Mouse (Mus musculus) kidney, postnatal 0 days (tissue): ENCODE measurements around the gene Pde2a. TPM values are rescaled to one million over a fixed set of nuclear protein-coding genes. Genes with fewer than 3 reads are reported as not detected.

Experiments
- ATAC-seq: fragments of 200-750 bp; cut with Nextera tagmentation; replicated peaks from 2 replicates; pipeline ENCODE4 v1.8.0; 2017; ENCODE audit warnings: low read depth, moderate number of reproducible peaks, moderate TSS enrichment, moderate library complexity; ENCODE audit not compliant: low FRiP score
- DNase-seq: peaks from one replicate; pipeline ENCODE4 v3.0.0-alpha.2; 2016; ENCODE audit warnings: low spot score
- H3K27ac ChIP-seq: fragments of 300-500 bp; sonication (generic); 2 replicates; pipeline ENCODE4 v1.5.1; 2014; ENCODE audit warnings: mild to moderate bottlenecking
- H3K27me3 ChIP-seq: fragments of 300-500 bp; sonication (generic); 2 replicates; pipeline ENCODE4 v1.6.1; 2014; ENCODE audit warnings: low read length, mixed read lengths; ENCODE audit not compliant: insufficient read depth
- H3K36me3 ChIP-seq: fragments of 300-500 bp; sonication (generic); 2 replicates; pipeline ENCODE4 v1.6.1; 2014; ENCODE audit warnings: low read length, mixed read lengths; ENCODE audit not compliant: insufficient read depth
- H3K4me1 ChIP-seq: fragments of 300-500 bp; sonication (generic); replicated peaks from 2 replicates; pipeline ENCODE4 v1.6.1; 2014; ENCODE audit warnings: antibody characterized with exemption, low read length, mixed read lengths; ENCODE audit not compliant: insufficient read depth
- H3K4me2 ChIP-seq: fragments of 300-500 bp; sonication (generic); 2 replicates; pipeline ENCODE4 v1.6.1; 2014; ENCODE audit warnings: mild to moderate bottlenecking, low read length, moderate library complexity, mixed read lengths
- H3K4me3 ChIP-seq: fragments of 300-500 bp; sonication (generic); replicated peaks from 2 replicates; pipeline ENCODE4 v1.5.1; 2014; ENCODE audit warnings: low read depth, low read length
- H3K9ac ChIP-seq: fragments of 300-500 bp; sonication (generic); 2 replicates; pipeline ENCODE4 v1.6.1; 2014; ENCODE audit warnings: low read depth, low read length
- H3K9me3 ChIP-seq: fragments of 300-500 bp; sonication (generic); replicated peaks from 2 replicates; pipeline ENCODE4 v1.6.1; 2016; ENCODE audit warnings: low read length, inconsistent platforms, mixed read lengths
- CTCF ChIP-seq: IDR thresholded peaks from 2 replicates; pipeline ENCODE4 v1.5.1; 2016; ENCODE audit warnings: antibody characterized with exemption, low read depth, mild to moderate bottlenecking, moderate library complexity
- WGBS: fragments of 180-500 bp; shearing (Covaris S2); extraction: QIAGEN DNeasy Blood & Tissue Kit; methylation state at CpG from one replicate; pipeline ENCODE4 v1.1.7; 2014; 5-methylcytosine and 5-hydroxymethylcytosine counted together
- polyA plus RNA-seq: library from polyadenylated mRNA; unstranded; fragments of >200 nt; fragmentation: Nextera tagmentation; extraction: Ambion mirVana; gene quantifications from 2 replicates; pipeline ENCODE4 v1.2.1, GENCODE M21; 2015

Gene Pde2a
- polyA plus RNA-seq, 1 experiment from 2014 or later = 21.0 TPM

DNA sequence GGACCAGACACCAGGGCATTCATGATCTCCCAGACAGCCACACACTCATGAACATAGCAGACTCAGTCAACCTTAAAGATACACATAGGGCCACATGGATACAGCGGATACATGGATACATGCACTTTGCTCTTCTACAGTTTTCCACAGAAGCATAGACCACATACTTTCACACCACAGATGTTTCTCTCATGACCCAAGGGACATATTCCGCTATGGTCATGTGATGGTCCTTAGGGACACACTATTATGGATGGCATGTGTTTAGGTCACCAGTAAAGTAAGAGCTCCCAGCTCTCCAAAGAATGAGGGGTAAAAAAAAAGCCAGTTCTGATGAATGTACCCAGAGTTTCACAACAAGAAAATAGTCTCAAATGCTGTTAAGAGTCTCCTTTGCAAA is 49.9 kb downstream of the Pde2a start:
- 90% methylated on average over 2 of the region's 2 CpGs for WGBS
- H3K27ac ChIP-seq = no peak overlapping the region

DNA sequence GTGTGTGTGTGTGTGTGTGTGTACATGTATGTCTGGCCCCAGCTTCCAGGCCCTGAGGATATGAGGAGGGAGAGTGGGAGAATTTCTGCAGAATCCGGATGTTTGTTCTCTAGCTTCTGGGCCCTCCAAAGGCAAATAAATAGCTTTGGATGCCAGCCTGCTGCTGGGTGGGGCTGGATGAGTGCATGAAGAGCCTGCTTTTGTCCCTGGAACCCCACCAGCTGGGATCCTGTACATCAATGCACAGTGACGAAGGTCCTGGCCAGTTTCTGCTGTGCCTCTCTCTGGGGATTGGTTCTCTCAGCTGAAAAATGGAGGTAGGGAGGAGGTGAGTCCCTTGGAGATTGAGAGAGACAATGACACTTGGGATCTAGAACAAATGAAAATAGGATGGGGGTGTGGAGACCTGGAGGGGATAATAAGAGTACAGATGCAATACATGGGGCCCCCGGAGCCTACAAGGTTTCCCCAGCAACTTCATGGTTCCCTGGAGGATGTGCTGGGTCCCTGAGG is 50.5 kb downstream of the Pde2a start:
- Histone ChIP-seq H3K4me1 (no peaks in the 10 kb centered on the region), H3K36me3 (no peaks in the 10 kb centered on the region), H3K9me3 (no peaks in the 10 kb centered on the region), H3K27me3 (no peaks in the 10 kb centered on the region), H3K4me3 (no peak overlapping the region), H3K27ac (no peak overlapping the region), H3K4me2 (no peak overlapping the region), H3K9ac (no peak overlapping the region)
- DNase-seq = no peak
- 75% methylated on average over 3 of the region's 3 CpGs for WGBS
- no peak for TF ChIP-seq CTCF
- no peak for ATAC-seq

More for the DNA sequence above, 49.9 kb downstream of the Pde2a start:
- DNase-seq (no peak), ATAC-seq (no peak)
- no peak overlapping the region for H3K4me3 ChIP-seq
- TF ChIP-seq CTCF = no peak
- H3K9ac ChIP-seq = no peak overlapping the region
- H3K4me2 ChIP-seq = no peak overlapping the region
- no peaks in the 10 kb centered on the region for H3K27me3 ChIP-seq
- H3K36me3 ChIP-seq = no peaks in the 10 kb centered on the region
- no peaks in the 10 kb centered on the region for H3K4me1 ChIP-seq
- H3K9me3 ChIP-seq = no peaks in the 10 kb centered on the region

DNA sequence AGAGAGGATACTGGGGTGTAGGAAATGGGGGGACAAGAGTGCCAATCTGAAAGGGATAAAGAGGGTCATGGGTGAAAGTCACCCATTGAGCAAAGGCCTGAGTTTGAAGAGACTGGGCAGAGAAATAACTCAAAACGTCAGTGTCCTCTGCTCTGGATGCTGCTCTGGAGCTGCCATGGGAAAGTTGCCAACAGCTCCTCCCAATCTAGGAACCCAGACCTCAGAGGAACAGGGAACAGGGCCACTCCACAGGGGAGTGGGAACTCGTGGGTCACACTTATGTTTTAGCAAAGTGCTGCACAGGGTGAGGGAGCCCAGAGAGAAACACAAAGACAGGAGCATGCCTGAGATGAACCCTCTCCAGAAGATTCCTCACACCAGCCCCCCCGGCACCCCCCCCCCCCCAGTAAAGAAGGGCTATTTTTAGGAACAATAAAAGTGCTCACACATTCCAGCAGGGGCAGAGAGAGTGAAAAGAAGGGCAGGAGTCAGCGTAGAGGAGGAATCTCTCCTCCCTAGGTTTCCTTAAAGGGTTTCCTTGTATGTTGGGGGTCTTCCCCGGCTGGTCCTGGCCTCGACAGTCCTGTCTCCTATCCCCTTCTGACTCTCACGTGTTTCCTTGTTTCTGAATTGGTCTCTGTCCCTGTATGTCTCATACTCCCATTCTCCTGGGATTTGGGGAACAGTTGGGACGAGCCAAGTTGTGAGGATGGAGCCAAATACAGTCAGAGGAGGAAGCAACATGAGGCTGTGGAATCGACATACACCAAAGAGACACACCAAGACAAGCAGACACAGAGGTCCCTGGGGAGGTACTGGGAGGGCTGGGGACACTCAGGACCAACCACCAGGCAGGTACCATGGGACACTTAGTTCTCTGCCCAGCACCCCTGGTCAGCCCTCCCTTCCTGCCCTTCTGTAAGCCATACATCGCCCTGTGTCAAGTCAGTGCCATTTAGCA is 51.4 kb downstream of the Pde2a start:
- DNase-seq = no peak
- WGBS = 41% methylated on average over 10 of the region's 10 CpGs
- H3K4me3 ChIP-seq = no peak overlapping the region

DNA sequence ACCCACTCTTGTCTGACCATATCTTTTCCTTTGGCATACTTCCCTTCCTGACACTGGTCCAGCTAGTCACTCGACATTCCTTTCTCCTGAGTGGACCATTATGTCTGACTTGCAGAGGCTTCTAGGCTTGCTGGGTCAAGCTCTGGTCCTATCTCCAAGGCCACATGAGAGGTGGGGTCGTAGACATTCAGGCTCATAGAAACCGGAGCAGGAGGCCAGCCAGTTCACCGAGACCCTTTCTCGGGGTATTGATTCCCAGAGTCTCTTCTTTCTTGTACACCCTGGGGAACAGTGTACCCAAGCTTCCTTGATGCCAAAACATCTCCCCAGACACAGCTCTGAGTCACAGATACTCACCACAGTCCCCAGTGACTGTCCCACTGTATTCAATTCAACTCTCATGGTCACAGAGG is 52.9 kb downstream of the Pde2a start:
- Histone ChIP-seq H3K4me3 (no peak overlapping the region), H3K9me3 (no peaks in the 10 kb centered on the region), H3K27me3 (no peaks in the 10 kb centered on the region), H3K9ac (no peak overlapping the region), H3K27ac (no peak overlapping the region), H3K4me1 (no peaks in the 10 kb centered on the region), H3K36me3 (no peaks in the 10 kb centered on the region), H3K4me2 (no peak overlapping the region)
- no peak for DNase-seq
- TF ChIP-seq CTCF = no peak
- ATAC-seq = no peak
- WGBS = 76% methylated on average over 5 of the region's 5 CpGs

More for the DNA sequence above, 51.4 kb downstream of the Pde2a start:
- H3K27ac ChIP-seq = no peak overlapping the region
- TF ChIP-seq CTCF = no peak
- no peaks in the 10 kb centered on the region for H3K36me3 ChIP-seq
- no peaks in the 10 kb centered on the region for H3K27me3 ChIP-seq
- H3K4me1 ChIP-seq = no peaks in the 10 kb centered on the region
- no peaks in the 10 kb centered on the region for H3K9me3 ChIP-seq
- no peak overlapping the region for H3K4me2 ChIP-seq
- ATAC-seq = no peak
- no peak overlapping the region for H3K9ac ChIP-seq

DNA sequence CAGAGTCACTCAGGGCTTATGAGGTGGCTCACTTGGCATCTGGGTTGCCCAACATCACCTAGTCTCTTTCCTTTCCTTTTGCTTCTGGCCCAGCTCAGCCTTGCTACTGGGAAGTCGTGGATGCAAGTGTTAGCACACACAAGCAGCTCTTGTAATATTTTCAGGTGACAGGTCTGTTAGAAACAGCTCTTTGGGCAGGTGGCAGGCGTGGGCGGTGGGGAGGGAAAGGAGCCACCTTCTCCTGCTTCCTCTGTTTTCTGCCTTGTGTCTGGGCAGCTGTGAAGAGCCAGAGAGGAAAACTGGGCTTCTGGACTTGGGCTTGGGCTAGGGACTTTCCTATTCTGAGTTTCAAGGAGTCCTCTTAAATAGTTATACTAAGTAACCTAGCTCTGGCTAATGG is 54.5 kb downstream of the Pde2a start:
- H3K4me3 ChIP-seq = no peak overlapping the region

DNA sequence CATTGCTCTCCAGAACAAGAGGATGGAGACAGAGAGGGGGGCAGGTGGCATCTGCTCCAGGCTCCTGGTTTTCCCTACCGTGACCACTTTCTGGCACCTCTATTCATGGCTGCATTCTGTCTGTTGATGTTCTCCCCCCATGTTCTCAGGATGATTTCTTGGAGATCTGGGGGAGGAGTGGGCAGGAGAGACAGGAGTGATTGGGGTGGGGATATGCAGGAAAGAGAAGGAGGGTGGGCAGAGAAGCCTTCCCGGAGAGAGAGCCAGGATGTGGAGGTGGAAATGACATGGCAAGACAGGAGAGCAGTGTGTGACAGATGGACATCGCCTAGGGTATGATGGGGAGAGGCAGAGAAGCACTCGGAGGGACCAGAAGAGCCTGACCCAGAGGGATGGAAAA is 55.0 kb downstream of the Pde2a start:
- WGBS = 38% methylated on average over 4 of the region's 4 CpGs
- no peak for DNase-seq
- TF ChIP-seq CTCF = no peak
- H3K4me3 ChIP-seq = no peak overlapping the region
- no peaks in the 10 kb centered on the region for H3K27me3 ChIP-seq
- no peak overlapping the region for H3K27ac ChIP-seq
- no peak overlapping the region for H3K4me2 ChIP-seq
- H3K9ac ChIP-seq = no peak overlapping the region
- no peak for ATAC-seq
- no peaks in the 10 kb centered on the region for H3K36me3 ChIP-seq
- no peaks in the 10 kb centered on the region for H3K9me3 ChIP-seq
- H3K4me1 ChIP-seq = no peaks in the 10 kb centered on the region

More for the DNA sequence above, 54.5 kb downstream of the Pde2a start:
- Histone ChIP-seq H3K4me2 (no peak overlapping the region), H3K9me3 (no peaks in the 10 kb centered on the region), H3K36me3 (no peaks in the 10 kb centered on the region), H3K4me1 (no peaks in the 10 kb centered on the region), H3K9ac (no peak overlapping the region), H3K27ac (no peak overlapping the region), H3K27me3 (no peaks in the 10 kb centered on the region)
- WGBS = 63% methylated on average over 3 of the region's 3 CpGs
- ATAC-seq (no peak), DNase-seq (no peak)
- TF ChIP-seq CTCF = no peak
